Mouse (Mus musculus) kidney, postnatal 36 days (tissue): ENCODE data around the gene Pdxdc1.
"Not testable (repeated sequence)": the region's sequence is repeated elsewhere in the genome, so short reads cannot be mapped to it uniquely, and the experiment has no call there.

Experiments used
- DNase-seq, 2 experiments: peaks; one replicate each; pipeline ENCODE4 v3.0.0; 2021 to 2022; ENCODE audit warnings: mixed read lengths in 2 of 2

Pdxdc1 gene

DNA sequence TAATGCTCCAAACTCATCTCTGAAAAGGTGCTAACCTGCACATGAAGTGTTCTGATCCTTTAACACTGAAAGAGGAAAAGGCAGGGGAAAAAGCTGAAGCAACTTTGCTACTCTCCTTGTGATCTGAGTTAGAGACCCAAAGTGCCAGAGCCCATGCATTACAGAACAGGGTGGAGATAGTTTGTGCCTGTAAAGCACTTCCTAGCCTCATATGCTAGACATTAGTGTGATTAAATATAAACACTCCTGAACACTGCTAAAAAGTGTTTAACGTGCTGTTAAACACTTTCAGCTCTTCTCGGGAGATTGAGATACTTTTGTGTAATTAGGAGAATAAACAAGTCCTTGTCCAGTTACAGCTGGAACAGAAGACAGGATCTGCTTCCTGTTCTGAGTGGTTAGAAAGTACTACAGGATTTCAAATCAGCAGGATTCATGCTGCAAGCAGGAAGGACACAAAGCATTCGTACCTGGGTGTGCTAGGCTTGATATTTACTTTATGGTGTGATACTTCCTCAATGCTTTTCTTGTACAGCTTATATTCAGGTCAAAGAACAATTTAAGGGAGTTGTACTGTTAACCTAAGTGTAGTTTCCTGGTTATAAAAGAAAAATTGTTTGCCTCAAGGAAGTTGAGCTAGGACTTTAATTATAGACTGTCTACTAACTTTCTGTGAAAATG is 19.7 kb downstream of the Pdxdc1 start:
- no peak for DNase-seq

- DNase-seq, result no peak
Observed at GRCm38 (mm10) chr16:13875483-13875882, 27.4 kb downstream of the Pdxdc1 start.

DNA sequence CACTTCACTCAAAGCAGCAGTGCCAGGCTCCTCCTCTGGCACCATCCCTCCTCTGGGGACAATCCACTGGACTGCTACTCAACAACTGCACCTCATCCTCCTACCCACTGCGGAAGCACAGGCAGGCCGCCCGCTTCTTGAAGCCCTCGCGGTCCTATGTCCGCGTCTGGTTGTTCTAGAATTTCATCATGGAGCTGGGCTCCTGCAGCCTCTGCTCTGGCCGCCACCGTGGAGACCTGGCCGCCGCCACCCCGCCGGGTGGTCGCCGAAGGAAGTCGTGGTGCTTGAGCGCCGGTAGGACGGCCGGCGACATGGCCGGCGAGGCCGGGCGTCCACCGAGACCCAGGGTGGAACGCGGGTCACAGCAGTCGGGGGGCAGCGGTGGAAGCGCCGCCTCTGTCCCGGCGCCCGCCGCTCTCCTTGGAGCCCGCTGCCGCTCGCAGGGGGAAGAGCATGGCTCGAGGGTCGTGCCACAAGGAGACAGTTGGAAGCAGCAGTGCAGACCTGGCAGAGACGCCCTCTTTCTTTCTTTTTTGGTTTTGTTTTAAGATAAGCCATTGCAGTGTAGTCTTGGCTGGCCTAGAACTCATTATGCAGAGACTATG is 34.9 kb downstream of the Pdxdc1 start:
- no peak for DNase-seq

GRCm38 (mm10) chr16:13867406-13867805 is 35.5 kb downstream of the Pdxdc1 start:
- not testable (repeated sequence) for DNase-seq

DNA sequence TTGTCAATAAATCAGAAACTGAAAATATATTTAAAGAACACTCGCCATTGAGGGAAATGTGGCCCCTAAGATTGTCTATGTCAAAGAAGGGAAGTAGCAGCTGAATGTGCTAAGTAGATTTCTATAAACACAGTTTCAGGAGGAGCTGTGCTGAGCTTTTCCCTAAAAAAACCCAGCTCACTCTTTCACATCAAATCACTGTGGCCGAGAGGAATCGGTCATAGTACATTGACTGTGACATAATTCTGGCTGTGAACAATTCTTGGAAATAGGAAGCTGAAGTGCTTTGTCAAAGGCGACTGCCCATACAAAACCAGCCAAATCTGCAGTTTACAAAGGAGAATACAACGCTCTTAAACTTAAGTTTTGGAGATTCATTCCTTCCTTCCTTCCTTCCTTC is 36.3 kb downstream of the Pdxdc1 start:
- no peak for DNase-seq

DNA sequence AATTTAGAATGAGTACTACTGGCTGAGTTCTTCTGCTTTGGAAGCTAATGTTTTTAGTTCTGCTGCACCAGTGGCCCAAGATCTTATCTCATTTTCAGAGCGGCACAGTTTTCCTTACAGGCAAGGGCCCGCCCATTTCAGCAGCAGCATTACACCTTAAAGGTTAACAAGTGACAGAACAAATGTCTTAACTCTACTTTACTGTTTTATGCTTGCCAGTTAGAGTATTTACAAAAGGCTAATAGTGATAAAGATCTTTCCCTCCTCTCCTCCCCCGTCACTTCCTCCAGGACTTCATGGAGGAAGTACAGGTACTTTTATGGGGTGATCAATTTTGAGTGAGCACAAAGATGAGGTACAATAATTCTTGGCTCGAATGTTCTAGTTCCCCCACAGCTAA is 36.9 kb downstream of the Pdxdc1 start:
- DNase-seq, result peak in 1 of 2 experiments; percentile 4

GRCm38 (mm10) chr16:13853886-13854285 is 49.0 kb downstream of the Pdxdc1 start:
- no peak for DNase-seq

GRCm38 (mm10) chr16:13851446-13851845 is 51.5 kb downstream of the Pdxdc1 start:
- no peak for DNase-seq

DNA sequence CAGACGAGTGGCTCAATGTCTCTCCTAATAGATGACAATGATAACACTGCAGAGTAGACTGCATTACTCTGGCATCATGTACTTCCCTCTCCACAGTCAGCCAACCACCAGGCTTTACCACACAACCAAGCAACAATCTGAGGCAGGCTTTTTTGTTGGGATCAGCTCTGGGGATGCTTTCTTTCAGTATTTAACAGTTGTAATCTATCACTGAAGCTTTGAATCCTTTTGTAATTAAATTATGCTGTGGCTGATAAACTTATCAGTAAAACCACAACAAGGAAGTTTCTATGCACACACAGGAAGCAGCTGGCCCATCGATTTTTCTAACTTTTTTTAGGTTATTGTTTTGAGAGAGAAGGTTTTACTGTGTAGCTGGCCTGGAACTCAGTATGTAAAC is 54.6 kb downstream of the Pdxdc1 start:
- no peak for DNase-seq

GRCm38 (mm10) chr16:13846675-13847074 is 56.3 kb downstream of the Pdxdc1 start:
- no peak for DNase-seq

- no peak for DNase-seq
Observed at GRCm38 (mm10) chr16:13845031-13845430, 57.9 kb downstream of the Pdxdc1 start.

DNA sequence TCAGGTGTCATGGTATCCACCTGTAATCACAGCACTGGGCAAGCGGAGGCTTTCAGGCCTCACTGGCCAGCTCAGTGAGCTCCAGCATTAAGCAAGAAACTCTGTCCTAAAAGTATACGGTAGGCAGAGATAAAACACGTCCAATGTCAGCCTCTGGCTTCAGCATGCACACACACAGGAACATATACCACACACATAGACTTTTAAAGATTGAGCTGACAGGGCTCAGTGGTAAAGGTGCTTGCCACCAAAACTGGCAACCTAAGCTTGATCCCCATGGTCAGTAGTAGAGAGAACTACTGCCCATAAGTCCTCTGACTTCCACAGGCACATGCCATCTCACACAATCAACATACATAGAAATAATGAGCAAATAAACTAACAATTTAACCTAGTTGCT is 62.0 kb downstream of the Pdxdc1 start:
- DNase-seq, result no peak

DNA sequence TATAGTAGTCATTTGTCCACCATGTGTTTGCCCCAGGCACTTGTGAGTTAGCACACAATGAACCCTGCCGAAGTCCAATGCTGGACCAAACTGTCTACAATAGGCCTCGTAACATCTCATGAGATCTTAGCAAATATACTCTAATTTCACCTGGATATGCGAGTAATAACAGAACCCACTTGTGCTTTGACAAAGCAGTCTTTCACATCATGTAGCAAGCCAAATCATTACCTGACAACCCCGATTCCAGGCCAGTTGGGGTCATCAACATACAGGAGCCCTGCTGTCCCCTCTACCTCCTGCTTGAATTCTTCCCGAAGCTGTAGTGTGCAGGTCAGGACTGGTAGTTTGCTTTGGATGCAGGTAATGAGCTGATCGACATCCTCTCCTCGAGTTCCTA is 62.9 kb downstream of the Pdxdc1 start:
- no peak for DNase-seq

DNA sequence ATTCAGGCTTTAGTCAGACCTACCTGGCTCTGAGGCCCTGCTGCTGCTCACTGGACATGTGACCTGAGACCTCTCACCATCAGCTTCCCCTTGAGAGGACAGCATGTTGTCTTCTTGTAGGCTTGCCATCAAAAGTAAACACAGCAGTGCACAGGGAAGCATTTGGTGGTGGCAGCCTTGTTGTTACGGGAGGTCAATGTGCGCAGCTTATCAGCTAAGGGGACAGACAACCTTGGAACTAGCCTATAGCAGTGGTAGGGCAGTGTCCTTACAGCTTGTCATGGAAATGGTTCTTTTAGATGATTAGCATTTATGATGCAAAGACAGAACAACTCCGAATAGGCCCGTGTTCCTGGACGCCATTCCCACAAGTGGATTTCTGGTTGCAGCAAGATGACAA is 68.5 kb downstream of the Pdxdc1 start:
- DNase-seq, result no peak

DNA sequence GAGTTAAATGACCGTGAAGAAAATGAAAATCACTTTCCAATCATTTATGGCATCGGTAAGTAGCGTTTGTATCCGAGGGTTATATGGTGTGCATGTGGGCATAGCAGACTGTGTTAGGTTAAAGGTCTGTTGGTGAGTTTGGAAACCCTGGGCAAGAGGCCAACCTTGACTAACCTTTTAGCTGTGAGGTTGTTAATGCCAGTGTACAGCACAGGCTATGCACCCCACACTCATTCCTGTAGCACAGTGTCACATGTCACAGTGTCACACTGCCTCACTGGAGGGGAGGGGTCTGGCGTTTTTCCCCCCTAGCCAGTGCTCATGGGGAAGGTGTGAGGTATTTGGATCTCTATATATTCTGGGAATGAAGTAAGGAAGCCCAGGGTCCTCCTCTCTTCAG is 71.3 kb downstream of the Pdxdc1 start:
- peak; percentile 60 to 72 for DNase-seq

DNA sequence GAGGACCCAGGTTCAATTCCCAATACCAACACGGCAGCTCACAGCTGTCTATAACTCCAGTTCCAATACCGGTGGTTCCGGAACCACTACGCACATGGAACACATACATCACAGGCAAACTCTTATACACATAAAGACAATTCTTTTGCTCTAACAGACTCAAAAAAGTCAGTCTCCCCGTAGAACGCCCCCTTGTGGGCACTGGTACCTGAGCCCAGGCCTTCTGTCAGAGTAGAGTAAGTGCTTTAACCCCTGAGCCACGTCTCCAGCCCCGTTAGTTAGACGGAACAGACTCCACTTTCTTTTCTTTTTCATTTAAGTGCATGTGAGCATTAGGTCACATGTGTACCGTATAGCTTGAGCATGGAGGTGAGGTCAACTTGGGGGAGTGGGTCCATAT is 72.5 kb downstream of the Pdxdc1 start:
- no peak for DNase-seq

- no peak for DNase-seq
Observed at GRCm38 (mm10) chr16:13826511-13826910, 76.4 kb downstream of the Pdxdc1 start.

- DNase-seq, result no peak
Observed at GRCm38 (mm10) chr16:13825781-13826490, 77.0 kb downstream of the Pdxdc1 start.

- DNase-seq, result no peak
Observed at GRCm38 (mm10) chr16:13820771-13821170, 82.2 kb downstream of the Pdxdc1 start.

DNA sequence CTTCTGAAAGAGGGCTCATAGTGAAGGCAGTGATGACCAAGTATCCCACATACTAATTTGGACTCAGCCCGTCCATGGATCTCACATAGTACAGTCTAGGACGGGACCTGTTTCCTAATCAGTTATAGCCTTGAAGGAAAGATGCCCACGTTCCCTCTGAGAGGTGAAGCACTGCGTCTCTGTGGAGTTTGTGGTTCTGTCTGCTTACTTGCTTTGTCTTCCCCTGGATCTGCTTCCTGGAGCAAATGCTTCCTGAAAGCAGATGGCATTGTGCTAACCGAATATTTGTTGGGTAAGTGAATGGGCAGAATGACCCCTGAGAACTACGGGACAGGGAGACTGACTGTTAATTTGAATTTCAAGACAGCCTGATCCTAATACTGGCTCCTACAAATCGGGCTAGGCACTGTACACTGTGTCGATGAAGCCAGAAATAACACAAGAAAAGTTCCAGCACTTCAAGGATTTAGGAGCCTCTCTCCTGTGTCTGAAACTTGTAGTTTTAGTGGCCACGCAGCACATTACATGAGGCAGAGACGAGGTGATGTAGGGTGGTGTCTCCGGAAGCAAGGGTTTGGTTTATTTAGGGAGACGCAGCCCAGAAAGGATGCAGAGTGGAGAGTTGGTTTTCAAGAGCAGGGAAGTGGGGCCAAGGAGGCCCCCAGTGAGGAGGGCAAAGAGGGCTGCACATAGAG is 83.0 kb downstream of the Pdxdc1 start:
- no peak for DNase-seq

- DNase-seq, result no peak
Observed at GRCm38 (mm10) chr16:13819394-13819743, 83.6 kb downstream of the Pdxdc1 start.

DNA sequence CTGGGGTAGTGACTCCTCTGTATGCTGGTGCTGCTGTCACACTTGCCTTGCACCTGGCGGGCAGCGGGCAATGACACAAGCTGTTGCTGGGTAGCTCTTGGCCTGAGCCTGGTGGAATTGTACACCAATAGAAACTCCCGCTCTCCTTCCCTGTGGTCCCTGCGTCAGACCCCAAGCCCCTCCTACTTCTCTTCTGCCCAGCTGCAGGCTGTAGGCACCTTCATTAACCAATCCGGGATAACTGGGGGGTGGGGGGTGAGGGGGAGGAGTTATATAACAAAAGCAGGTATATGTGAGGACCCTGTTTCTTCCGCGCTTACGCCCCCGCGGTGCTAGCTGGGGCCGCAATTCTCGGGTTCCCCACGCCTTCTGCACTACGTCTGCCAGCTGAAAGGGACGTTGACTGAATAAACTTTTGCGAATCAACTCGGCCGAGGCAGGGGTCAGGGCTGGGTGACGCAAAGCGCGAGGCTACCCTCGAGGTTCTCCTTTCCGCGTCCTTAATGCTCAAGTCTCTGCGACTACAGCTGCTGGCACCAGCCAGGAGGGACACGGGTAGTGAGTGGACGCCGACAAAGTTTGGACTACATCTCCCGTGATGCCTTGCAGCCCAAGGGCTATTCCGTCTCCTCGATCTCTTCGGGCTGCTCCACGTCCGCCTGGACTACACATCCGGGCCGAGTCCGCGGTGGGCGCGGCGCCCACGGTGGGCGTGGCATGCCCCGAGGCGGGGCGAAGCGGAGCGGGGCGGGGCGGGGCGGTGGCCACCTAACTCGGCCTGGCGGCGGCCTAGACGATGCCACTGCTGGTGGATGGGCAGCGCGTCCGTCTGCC is 84.2 kb downstream of the Pdxdc1 start, which contains the start of gene Ntan1:
Gene Ntan1 (plus strand): TSS at position 286 of the 834 bp plus-strand sequence.
- peak; percentile 97 for DNase-seq

- DNase-seq, result no peak
Observed at GRCm38 (mm10) chr16:13813200-13813599, 89.7 kb downstream of the Pdxdc1 start.
